ENCODE assay signal across 12 mouse cellular contexts in the genomic region with DNA sequence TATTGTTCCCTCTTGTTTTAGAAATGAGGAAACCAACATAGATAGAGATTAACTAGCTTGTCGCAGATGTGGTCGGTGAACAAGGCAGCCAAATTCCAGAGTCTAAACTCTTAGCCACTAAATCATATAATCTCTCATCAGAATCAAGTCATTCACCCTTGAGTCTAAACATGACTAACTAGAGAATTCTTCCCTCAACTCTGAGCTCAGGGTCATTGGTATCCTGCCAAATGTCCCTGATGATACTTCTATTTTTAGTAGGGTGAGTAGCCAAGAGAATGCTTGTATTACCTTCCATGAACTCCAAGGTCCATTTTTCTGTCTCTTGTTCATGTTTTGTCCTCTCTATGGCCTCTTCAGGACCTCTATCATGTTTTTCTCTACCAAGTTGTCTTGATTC.
DNase-seq lines count a peak whose midpoint lies in the region; ATAC-seq and TF ChIP-seq lines count a peak whose summit lies in the region.
"Had no signal": no experiment of that assay in that cellular context is flagged by ENCODE, and none has a peak within 500 bp of the region (broad histone marks: within the 10 kb centered on the region; RNA-seq: fewer than 3 reads in every experiment).

No protein-coding gene starts in this region.

- H3K9me3 ChIP-seq in heart, embryonic 13.5 days, result no peaks in the 10 kb centered on the region
- H3K9me3 ChIP-seq in heart, embryonic 12.5 days (replicated peaks), result no peaks in the 10 kb centered on the region
- no peaks in the 10 kb centered on the region for H3K9me3 ChIP-seq in neural tube, embryonic 15.5 days (replicated peaks)
- H3K9me3 ChIP-seq: hindbrain, embryonic 10.5 days; midbrain, embryonic 13.5 days had no signal

- H3K79me2 ChIP-seq in myocyte (ENCODE audit: control insufficient read depth, insufficient read depth), result no peaks in the 10 kb centered on the region

- H3K4me2 ChIP-seq in heart, embryonic 13.5 days, result no peak overlapping the region
- H3K4me2 ChIP-seq in heart, embryonic 12.5 days, result no peak overlapping the region
- H3K4me2 ChIP-seq in myocyte (ENCODE audit: low read depth), result peak overlapping the region; percentile 35
- no peak overlapping the region for H3K4me2 ChIP-seq in neural tube, embryonic 15.5 days
- H3K4me2 ChIP-seq: midbrain, embryonic 13.5 days had no signal

- peaks cover 16% of the 10 kb centered on the region for H3K4me1 ChIP-seq in heart, embryonic 13.5 days
- H3K4me1 ChIP-seq in heart, embryonic 12.5 days (replicated peaks), result peaks cover 9% of the 10 kb centered on the region; the same call in 1 of the 2 replicates
- no peaks in the 10 kb centered on the region for H3K4me1 ChIP-seq in neural tube, embryonic 15.5 days
- H3K4me1 ChIP-seq: hindbrain, embryonic 10.5 days; midbrain, embryonic 13.5 days had no signal

- no peaks in the 10 kb centered on the region for H3K27me3 ChIP-seq in heart, embryonic 13.5 days (replicated peaks)
- no peaks in the 10 kb centered on the region for H3K27me3 ChIP-seq in heart, embryonic 12.5 days (replicated peaks)
- no peaks in the 10 kb centered on the region for H3K27me3 ChIP-seq in myocyte (ENCODE audit: control insufficient read depth, insufficient read depth, insufficient read length)
- no peaks in the 10 kb centered on the region for H3K27me3 ChIP-seq in neural tube, embryonic 15.5 days (replicated peaks)
- H3K27me3 ChIP-seq: midbrain, embryonic 13.5 days had no signal

- no peak overlapping the region for H3K4me3 ChIP-seq in heart, embryonic 13.5 days
- H3K4me3 ChIP-seq in heart, embryonic 12.5 days, result no peak overlapping the region
- H3K4me3 ChIP-seq in myocyte, result no peak overlapping the region
- H3K4me3 ChIP-seq in neural tube, embryonic 15.5 days (replicated peaks), result no peak overlapping the region
- H3K4me3 ChIP-seq: hindbrain, embryonic 10.5 days; midbrain, embryonic 13.5 days had no signal

- peak; percentile 33 for DNase-seq in lung, postnatal 10 days
- no peak for DNase-seq in lung, postnatal 4 days
- DNase-seq in adrenal gland, postnatal 10 days, result peak; percentile 65
- DNase-seq in B cell, adult 2 months, result no peak
- DNase-seq: cerebellum, adult 8-10 months had no signal

- peak overlapping the region; percentile 12; the same call in 1 of the 2 replicates for H3K27ac ChIP-seq in heart, embryonic 13.5 days (replicated peaks)
- H3K27ac ChIP-seq in heart, embryonic 12.5 days (ENCODE audit: poor library complexity, severe bottlenecking), result no peak overlapping the region
- no peak overlapping the region for H3K27ac ChIP-seq in neural tube, embryonic 15.5 days (replicated peaks)
- H3K27ac ChIP-seq: hindbrain, embryonic 10.5 days; midbrain, embryonic 13.5 days had no signal

- ATAC-seq in heart, embryonic 13.5 days (ENCODE audit: extremely low read depth, insufficient number of reproducible peaks, low FRiP score, low TSS enrichment), result no peak
- no peak for ATAC-seq in heart, embryonic 12.5 days (ENCODE audit: insufficient number of reproducible peaks, low FRiP score)
- no peak for ATAC-seq in neural tube, embryonic 15.5 days (ENCODE audit: low FRiP score)
- ATAC-seq: intestine, postnatal 0 days; midbrain, embryonic 13.5 days had no signal

- H3K9ac ChIP-seq in heart, embryonic 13.5 days, result no peak overlapping the region
- no peak overlapping the region for H3K9ac ChIP-seq in heart, embryonic 12.5 days
- H3K9ac ChIP-seq in neural tube, embryonic 15.5 days (replicated peaks), result no peak overlapping the region
- H3K9ac ChIP-seq: midbrain, embryonic 13.5 days had no signal

- H3K36me3 ChIP-seq in heart, embryonic 13.5 days, result no peaks in the 10 kb centered on the region
- no peaks in the 10 kb centered on the region for H3K36me3 ChIP-seq in heart, embryonic 12.5 days
- H3K36me3 ChIP-seq in myocyte (ENCODE audit: control insufficient read depth, insufficient read depth), result no peaks in the 10 kb centered on the region
- no peaks in the 10 kb centered on the region for H3K36me3 ChIP-seq in neural tube, embryonic 15.5 days
- H3K36me3 ChIP-seq: hindbrain, embryonic 10.5 days; midbrain, embryonic 13.5 days had no signal

- no peak for TF ChIP-seq POLR2A in myocyte (IDR thresholded peaks at IDR 0.05; ENCODE audit: insufficient read length, low read depth)

- WGBS in heart, embryonic 13.5 days, result 67% methylated on average over 2 of the region's 2 CpGs
- WGBS in heart, embryonic 12.5 days, result 71% methylated on average over 2 of the region's 2 CpGs
- 97% methylated on average over 2 of the region's 2 CpGs for WGBS in neural tube, embryonic 15.5 days

- no peak overlapping the region for H3ac ChIP-seq in myocyte (ENCODE audit: control insufficient read depth, insufficient read length)

TF ChIP-seq in myocyte, 11 proteins besides CTCF, POLR2A, EP300 and RAD21:
- TF ChIP-seq POLR2AphosphoS2 (IDR thresholded peaks at IDR 0.05; ENCODE audit: insufficient read length, low read depth) (no peak), MAX (IDR thresholded peaks at IDR 0.05; ENCODE audit: low read depth) (no peak), SRF (IDR thresholded peaks at IDR 0.05; ENCODE audit: control insufficient read depth, insufficient read length, low read depth) (no peak), TCF3 (IDR thresholded peaks at IDR 0.05; ENCODE audit: insufficient read length, low read depth) (no peak), TCF12 (IDR thresholded peaks at IDR 0.05; ENCODE audit: insufficient read depth, poor library complexity, severe bottlenecking) (no peak)

Comparison
In these comparisons a context has a peak if more than half of its experiments do, and no peak if none do; other contexts are left out.
1. DNase-seq: peak in lung, postnatal 10 days (single experiment) and adrenal gland, postnatal 10 days (single experiment); none in lung, postnatal 4 days (0 of 2) and B cell, adult 2 months (0 of 2).